Mouse (Mus musculus): ENCODE measurements around the gene Capn15. TPM values are rescaled to one million over a fixed set of nuclear protein-coding genes. Genes with fewer than 3 reads are reported as not detected.

Capn15 gene
- polyA plus RNA-seq, 1 experiment from 2014 or later: 15.2 TPM

DNA sequence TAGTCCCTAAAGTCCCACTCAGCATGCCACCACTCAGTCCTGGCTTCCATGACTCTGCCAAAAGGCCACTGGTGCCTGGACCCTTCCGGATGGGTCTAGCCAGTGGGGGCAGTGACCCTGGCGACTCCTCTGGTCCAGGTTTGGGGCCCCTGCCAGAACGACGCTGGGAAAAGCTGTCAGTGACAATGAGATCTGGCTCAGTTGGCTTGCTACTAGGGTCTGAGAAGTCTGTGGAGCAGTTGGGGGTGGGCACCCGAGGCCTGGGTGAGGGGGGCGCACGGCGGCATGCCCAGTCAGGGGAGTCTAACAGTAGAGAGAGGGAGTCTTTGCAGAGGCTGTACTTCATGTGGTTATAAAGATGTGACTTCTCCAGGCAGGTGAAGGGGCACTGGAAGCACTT, 37.5 kb downstream of the Capn15 start:
- no peak for ATAC-seq (replicated peaks; ENCODE audit: insufficient number of reproducible peaks, low FRiP score, low TSS enrichment)
- Histone ChIP-seq H3K4me2 (no peak overlapping the region), H3K27me3 (ENCODE audit: control insufficient read depth, insufficient read depth, low read length) (peaks cover 35% of the 10 kb centered on the region), H3K4me1 (ENCODE audit: control insufficient read depth, insufficient read depth, low read length) (peaks cover 13% of the 10 kb centered on the region), H3K36me3 (ENCODE audit: control insufficient read depth, insufficient read depth, low read length) (no peaks in the 10 kb centered on the region), H3K9me3 (replicated peaks; ENCODE audit: control insufficient read depth, low read length) (no peaks in the 10 kb centered on the region), H3K4me3 (ENCODE audit: low read depth, low read length) (no peak overlapping the region), H3K27ac (ENCODE audit: low read depth, low read length) (no peak overlapping the region), H3K9ac (ENCODE audit: low read depth, low read length) (no peak overlapping the region)
- 71% methylated on average over 8 of the region's 8 CpGs for WGBS (ENCODE audit: insufficient replicate concordance)

GRCm38 (mm10) chr17:25947576-25947975, 38.0 kb downstream of the Capn15 start:
- no peak for ATAC-seq (replicated peaks; ENCODE audit: insufficient number of reproducible peaks, low FRiP score, low TSS enrichment)
- Histone ChIP-seq H3K9ac (ENCODE audit: low read depth, low read length) (peak overlapping the region; percentile 54; the same call in 1 of the 2 replicates), H3K4me3 (ENCODE audit: low read depth, low read length) (no peak overlapping the region), H3K9me3 (replicated peaks; ENCODE audit: control insufficient read depth, low read length) (no peaks in the 10 kb centered on the region), H3K36me3 (ENCODE audit: control insufficient read depth, insufficient read depth, low read length) (no peaks in the 10 kb centered on the region), H3K4me2 (no peak overlapping the region), H3K4me1 (ENCODE audit: control insufficient read depth, insufficient read depth, low read length) (peaks cover 13% of the 10 kb centered on the region), H3K27me3 (ENCODE audit: control insufficient read depth, insufficient read depth, low read length) (peaks cover 30% of the 10 kb centered on the region), H3K27ac (ENCODE audit: low read depth, low read length) (0 out of 2 replicates have a peak overlapping the region, but pooled peaks have one; percentile 10)
- WGBS (ENCODE audit: insufficient replicate concordance): 77% methylated on average over 4 of the region's 4 CpGs

DNA sequence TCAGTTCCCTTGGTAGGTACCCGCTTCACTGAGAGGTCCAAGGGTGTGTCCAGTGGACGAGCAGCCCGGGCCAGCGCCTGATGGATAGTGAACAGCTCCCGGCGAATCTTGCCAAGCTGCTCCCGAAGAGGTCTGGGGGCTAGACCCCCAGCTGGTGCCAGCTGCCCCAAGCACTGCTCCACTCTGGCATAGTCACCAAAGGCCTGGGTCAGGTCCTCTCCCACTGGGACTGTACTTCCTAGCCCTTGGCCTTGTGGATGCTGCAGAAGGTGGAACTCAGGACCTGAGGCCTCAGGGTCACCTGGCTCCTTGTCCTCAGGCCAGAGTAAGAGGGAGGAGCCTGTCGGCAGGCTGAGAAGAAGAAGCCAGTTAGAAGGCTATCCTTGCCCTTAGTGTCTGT, 38.7 kb downstream of the Capn15 start:
- peaks cover 9% of the 10 kb centered on the region for H3K4me1 ChIP-seq (ENCODE audit: control insufficient read depth, insufficient read depth, low read length)
- no peak overlapping the region; the same call in 1 of the 2 replicates for H3K4me2 ChIP-seq
- peaks cover 23% of the 10 kb centered on the region for H3K27me3 ChIP-seq (ENCODE audit: control insufficient read depth, insufficient read depth, low read length)
- peak overlapping the region; percentile 58 for H3K27ac ChIP-seq (ENCODE audit: low read depth, low read length)
- no peaks in the 10 kb centered on the region for H3K9me3 ChIP-seq (replicated peaks; ENCODE audit: control insufficient read depth, low read length)
- no peak for ATAC-seq (replicated peaks; ENCODE audit: insufficient number of reproducible peaks, low FRiP score, low TSS enrichment)
- no peak overlapping the region for H3K4me3 ChIP-seq (ENCODE audit: low read depth, low read length)
- 80% methylated on average over 8 of the region's 8 CpGs for WGBS (ENCODE audit: insufficient replicate concordance)
- no peaks in the 10 kb centered on the region for H3K36me3 ChIP-seq (ENCODE audit: control insufficient read depth, insufficient read depth, low read length)
- no peak overlapping the region for H3K9ac ChIP-seq (ENCODE audit: low read depth, low read length)

DNA sequence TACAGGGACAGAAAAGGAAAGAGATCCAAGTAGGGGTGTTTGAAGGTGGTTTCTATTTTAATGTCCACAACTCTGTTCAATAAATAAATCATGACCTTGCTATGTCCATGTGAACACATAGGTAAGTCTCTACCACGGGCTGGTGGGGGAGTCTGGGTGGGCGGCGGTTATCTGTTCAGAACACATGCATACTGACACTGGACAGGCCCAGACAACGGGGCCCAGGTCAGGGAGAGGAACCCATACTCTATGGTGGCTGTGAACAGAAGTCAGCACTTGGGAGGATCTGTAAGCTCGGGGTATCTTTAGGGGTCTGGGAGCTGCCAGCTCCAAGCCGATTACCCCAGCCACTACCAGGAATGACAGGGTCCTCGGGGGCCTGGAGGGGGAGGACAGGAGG, 39.2 kb downstream of the Capn15 start:
- H3K9ac ChIP-seq (ENCODE audit: low read depth, low read length): no peak overlapping the region
- H3K9me3 ChIP-seq (replicated peaks; ENCODE audit: control insufficient read depth, low read length): no peaks in the 10 kb centered on the region
- WGBS (ENCODE audit: insufficient replicate concordance): 68% methylated on average over 7 of the region's 7 CpGs
- peaks cover 4% of the 10 kb centered on the region for H3K4me1 ChIP-seq (ENCODE audit: control insufficient read depth, insufficient read depth, low read length)
- no peak overlapping the region for H3K4me2 ChIP-seq
- no peak overlapping the region for H3K4me3 ChIP-seq (ENCODE audit: low read depth, low read length)
- peak overlapping the region; percentile 58 for H3K27ac ChIP-seq (ENCODE audit: low read depth, low read length)
- H3K36me3 ChIP-seq (ENCODE audit: control insufficient read depth, insufficient read depth, low read length): no peaks in the 10 kb centered on the region
- H3K27me3 ChIP-seq (ENCODE audit: control insufficient read depth, insufficient read depth, low read length): peaks cover 18% of the 10 kb centered on the region
- no peak for ATAC-seq (replicated peaks; ENCODE audit: insufficient number of reproducible peaks, low FRiP score, low TSS enrichment)

DNA sequence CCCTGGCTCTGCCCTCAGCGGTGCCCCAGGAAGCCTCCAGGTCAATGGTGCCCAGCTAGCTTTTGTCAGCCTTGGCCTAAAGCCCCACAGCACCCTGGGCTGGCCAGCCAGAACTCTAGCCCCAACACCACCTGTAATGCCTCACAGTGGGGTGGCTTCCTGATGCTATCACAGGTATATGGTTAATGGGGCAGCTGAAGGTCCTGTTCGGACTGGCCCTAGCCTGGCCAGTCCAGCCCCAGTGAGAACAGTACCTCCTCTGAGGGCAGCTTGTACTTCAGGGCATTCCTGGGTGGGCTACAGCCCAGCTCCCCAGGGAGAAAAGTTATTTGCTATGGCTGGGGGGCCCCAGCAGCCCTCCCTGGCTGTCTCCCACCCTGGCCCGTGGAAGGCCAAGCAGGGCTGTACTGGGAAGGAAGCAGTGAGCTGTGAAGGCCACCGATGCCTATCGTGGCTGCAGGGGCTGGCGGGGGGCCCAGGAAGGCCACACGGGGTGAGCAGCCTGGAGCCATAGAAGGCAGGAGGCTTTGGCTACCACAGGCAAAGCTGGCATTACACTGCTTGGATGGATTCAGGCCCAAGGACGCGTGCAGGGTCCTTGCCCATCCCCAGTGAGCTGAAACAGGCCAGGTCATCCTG, 40.0 kb downstream of the Capn15 start:
- Histone ChIP-seq H3K36me3 (ENCODE audit: control insufficient read depth, insufficient read depth, low read length) (no peaks in the 10 kb centered on the region), H3K4me3 (ENCODE audit: low read depth, low read length) (no peak overlapping the region), H3K9me3 (replicated peaks; ENCODE audit: control insufficient read depth, low read length) (no peaks in the 10 kb centered on the region), H3K4me2 (no peak overlapping the region), H3K27ac (ENCODE audit: low read depth, low read length) (no peak overlapping the region), H3K9ac (ENCODE audit: low read depth, low read length) (no peak overlapping the region), H3K4me1 (ENCODE audit: control insufficient read depth, insufficient read depth, low read length) (peaks cover 6% of the 10 kb centered on the region), H3K27me3 (ENCODE audit: control insufficient read depth, insufficient read depth, low read length) (peaks cover 11% of the 10 kb centered on the region)
- no peak for ATAC-seq (replicated peaks; ENCODE audit: insufficient number of reproducible peaks, low FRiP score, low TSS enrichment)
- 63% methylated on average over 9 of the region's 9 CpGs for WGBS (ENCODE audit: insufficient replicate concordance)

DNA sequence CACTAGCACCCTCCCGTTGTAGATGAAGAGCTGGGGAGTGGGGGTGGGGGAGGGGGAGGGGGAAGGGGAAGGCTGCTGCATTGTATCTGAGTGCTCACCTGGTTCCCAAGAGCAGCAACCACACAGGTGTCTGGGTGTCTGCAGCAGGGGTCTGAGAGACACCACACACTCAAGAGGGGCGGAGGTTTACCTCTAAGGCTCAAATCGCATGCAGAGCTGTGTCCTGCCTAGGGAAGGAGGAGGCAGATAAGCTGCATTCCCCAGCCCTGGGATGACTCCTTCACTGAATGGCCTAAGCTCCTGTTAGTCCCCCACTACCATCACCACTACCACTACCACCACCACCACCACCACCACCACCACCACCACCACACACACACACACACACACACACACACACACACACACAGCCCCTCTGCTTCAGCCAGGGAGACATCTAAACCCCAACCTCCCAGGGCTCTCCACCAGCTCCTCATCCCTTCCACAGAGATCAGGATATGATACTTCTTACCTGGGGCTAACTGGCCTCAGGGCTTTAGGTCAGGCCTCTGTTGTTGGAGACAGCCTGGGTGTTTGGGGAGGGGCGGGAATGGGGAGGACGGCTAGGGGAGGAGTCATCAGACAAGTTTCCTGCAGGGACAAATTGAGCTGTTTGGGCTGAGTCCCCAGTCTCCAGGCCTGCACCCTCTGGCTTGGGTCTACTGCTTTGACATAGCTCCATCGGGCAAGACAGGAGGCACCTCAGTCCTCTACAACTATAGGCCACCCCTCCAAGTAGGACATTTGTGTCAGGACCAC, 41.0 kb downstream of the Capn15 start, which contains the start of the genes Pigq and Nhlrc4:
Pigq (minus strand) TSS at position 571 of the 798 bp plus-strand sequence.
Nhlrc4 (minus strand) TSS at position 596 of the 798 bp plus-strand sequence.
- H3K27ac ChIP-seq (ENCODE audit: low read depth, low read length): peak within 1 kb of the TSS; percentile 85
- no peaks in the 10 kb centered on the region for H3K9me3 ChIP-seq (replicated peaks; ENCODE audit: control insufficient read depth, low read length)
- no peak within 1 kb of the TSS for H3K4me3 ChIP-seq (ENCODE audit: low read depth, low read length)
- peaks cover 9% of the 10 kb centered on the region for H3K4me1 ChIP-seq (ENCODE audit: control insufficient read depth, insufficient read depth, low read length)
- WGBS (ENCODE audit: insufficient replicate concordance): 45% methylated on average over 6 of the region's 6 CpGs
- H3K9ac ChIP-seq (ENCODE audit: low read depth, low read length): no peak within 1 kb of the TSS
- peak; percentile 46; the same call in 1 of the 2 replicates for ATAC-seq (replicated peaks; ENCODE audit: insufficient number of reproducible peaks, low FRiP score, low TSS enrichment)
- no peaks in the 10 kb centered on the region for H3K27me3 ChIP-seq (ENCODE audit: control insufficient read depth, insufficient read depth, low read length)
- H3K4me2 ChIP-seq: peak within 1 kb of the TSS; percentile 43
- H3K36me3 ChIP-seq (ENCODE audit: control insufficient read depth, insufficient read depth, low read length): no peaks in the 10 kb centered on the region

DNA sequence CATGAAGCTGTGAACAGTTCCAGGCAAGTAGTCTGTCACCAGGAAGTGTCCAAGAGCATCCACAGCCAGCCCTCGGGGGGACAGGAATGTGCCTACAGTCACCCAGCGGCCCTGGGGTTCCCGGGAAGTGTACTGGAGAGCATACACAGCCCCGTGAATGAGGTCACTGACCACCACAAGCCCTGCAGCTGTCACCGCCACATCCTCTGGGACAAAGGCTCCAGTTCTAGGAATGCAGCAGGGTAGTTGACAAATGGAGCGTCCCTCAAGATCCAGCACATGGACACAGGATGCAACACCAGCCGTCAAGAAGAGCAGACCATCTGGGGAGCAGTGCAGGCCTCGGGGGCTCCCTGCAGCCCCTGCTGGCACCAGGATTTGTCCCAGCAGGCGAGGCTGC, 41.8 kb downstream of the Capn15 start:
- Histone ChIP-seq H3K9ac (ENCODE audit: low read depth, low read length) (0 out of 2 replicates have a peak overlapping the region, but pooled peaks have one; percentile 34), H3K4me1 (ENCODE audit: control insufficient read depth, insufficient read depth, low read length) (peaks cover 9% of the 10 kb centered on the region), H3K4me3 (ENCODE audit: low read depth, low read length) (no peak overlapping the region), H3K27me3 (ENCODE audit: control insufficient read depth, insufficient read depth, low read length) (no peaks in the 10 kb centered on the region), H3K27ac (ENCODE audit: low read depth, low read length) (peak overlapping the region; percentile 85), H3K36me3 (ENCODE audit: control insufficient read depth, insufficient read depth, low read length) (no peaks in the 10 kb centered on the region), H3K9me3 (replicated peaks; ENCODE audit: control insufficient read depth, low read length) (no peaks in the 10 kb centered on the region), H3K4me2 (peak overlapping the region; percentile 43)
- WGBS (ENCODE audit: insufficient replicate concordance): 75% methylated on average over 9 of the region's 9 CpGs
- no peak for ATAC-seq (replicated peaks; ENCODE audit: insufficient number of reproducible peaks, low FRiP score, low TSS enrichment)

GRCm38 (mm10) chr17:25943221-25943620, 42.4 kb downstream of the Capn15 start:
- Histone ChIP-seq H3K27ac (ENCODE audit: low read depth, low read length) (peak overlapping the region; percentile 85), H3K4me1 (ENCODE audit: control insufficient read depth, insufficient read depth, low read length) (peaks cover 9% of the 10 kb centered on the region), H3K4me3 (ENCODE audit: low read depth, low read length) (0 out of 2 replicates have a peak overlapping the region, but pooled peaks have one; percentile 3), H3K9me3 (replicated peaks; ENCODE audit: control insufficient read depth, low read length) (no peaks in the 10 kb centered on the region), H3K27me3 (ENCODE audit: control insufficient read depth, insufficient read depth, low read length) (no peaks in the 10 kb centered on the region), H3K36me3 (ENCODE audit: control insufficient read depth, insufficient read depth, low read length) (no peaks in the 10 kb centered on the region), H3K9ac (ENCODE audit: low read depth, low read length) (peak overlapping the region; percentile 34; the same call in 1 of the 2 replicates), H3K4me2 (peak overlapping the region; percentile 43)
- WGBS (ENCODE audit: insufficient replicate concordance): 67% methylated on average over 3 of the region's 3 CpGs
- ATAC-seq (replicated peaks; ENCODE audit: insufficient number of reproducible peaks, low FRiP score, low TSS enrichment): no peak

Measured in heart, embryonic 11.5 days (tissue).